Mouse (Mus musculus): ENCODE results near the gene Slc17a4.

DNA sequence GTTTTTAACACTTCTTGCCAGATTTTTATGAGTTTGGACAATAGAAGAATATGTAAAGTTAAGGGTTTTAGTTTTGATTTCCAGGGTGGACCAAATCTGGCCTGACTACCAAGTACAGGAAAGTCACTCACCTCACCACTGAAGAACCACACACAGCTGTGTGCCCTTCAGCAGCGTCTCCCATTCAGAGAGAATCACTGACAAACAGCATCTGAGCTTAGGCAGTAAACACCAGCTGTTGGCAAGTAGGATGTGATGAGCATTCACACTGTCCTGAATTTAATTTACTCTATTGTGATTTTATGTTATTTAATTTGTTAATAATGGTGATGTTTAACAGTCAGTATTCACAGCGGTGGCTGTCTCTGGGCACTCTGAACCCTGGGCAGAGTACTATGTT lies 11.0 kb upstream of the Slc17a4 start:
- no peak for TF ChIP-seq CTCF (IDR thresholded peaks at IDR 0.05; ENCODE audit: low read depth, low read length)
- no peak for TF ChIP-seq POLR2A (IDR thresholded peaks at IDR 0.05; ENCODE audit: insufficient read depth, low read length)
